Mouse (Mus musculus): ENCODE data around the gene Ugt1a1. TPM values are rescaled to one million over a fixed set of nuclear protein-coding genes. Genes with fewer than 3 reads are reported as not detected.
A peak's percentile ranks its signal among the peaks of the same experiment; 100 is the strongest.

Ugt1a1 gene
- polyA plus RNA-seq, 1 experiment: 31.7 TPM

- peak; percentile 62 for DNase-seq
- H3K4me1 ChIP-seq (ENCODE audit: control insufficient read depth, insufficient read depth, low read length): peaks cover 23% of the 10 kb centered on the region
- peak overlapping the region; percentile 58; the same call in 1 of the 2 replicates for H3K27ac ChIP-seq (ENCODE audit: insufficient read depth, low read depth, low read length)
- H3K27me3 ChIP-seq (replicated peaks; ENCODE audit: control insufficient read depth, insufficient read depth, low read length): no peaks in the 10 kb centered on the region
- 25% methylated on average over 3 of the region's 3 CpGs for WGBS
- no peak overlapping the region for H3K4me3 ChIP-seq (ENCODE audit: insufficient read depth, low read depth, low read length)
- no peak for TF ChIP-seq CTCF (conservative IDR thresholded peaks at IDR 0.05; ENCODE audit: insufficient read depth, insufficient read length, low read depth, low read length)
- no peak for TF ChIP-seq POLR2A (IDR thresholded peaks at IDR 0.05; ENCODE audit: low read depth, low read length)
- no peaks in the 10 kb centered on the region for H3K36me3 ChIP-seq (ENCODE audit: control insufficient read depth, insufficient read depth, low read length)
Measured at GRCm38 (mm10) chr1:88197443-88197842, 14.3 kb upstream of the Ugt1a1 start.

GRCm38 (mm10) chr1:88199996-88200395, 11.8 kb upstream of the Ugt1a1 start:
- H3K36me3 ChIP-seq (ENCODE audit: control insufficient read depth, insufficient read depth, low read length): no peaks in the 10 kb centered on the region
- TF ChIP-seq POLR2A (IDR thresholded peaks at IDR 0.05; ENCODE audit: low read depth, low read length) (no peak), CTCF (conservative IDR thresholded peaks at IDR 0.05; ENCODE audit: insufficient read depth, insufficient read length, low read depth, low read length) (no peak)
- 54% methylated on average over 2 of the region's 2 CpGs for WGBS
- no peak for DNase-seq
- H3K4me3 ChIP-seq (ENCODE audit: insufficient read depth, low read depth, low read length): no peak overlapping the region
- peaks cover 23% of the 10 kb centered on the region for H3K4me1 ChIP-seq (ENCODE audit: control insufficient read depth, insufficient read depth, low read length)
- H3K27ac ChIP-seq (ENCODE audit: insufficient read depth, low read depth, low read length): no peak overlapping the region
- H3K27me3 ChIP-seq (replicated peaks; ENCODE audit: control insufficient read depth, insufficient read depth, low read length): no peaks in the 10 kb centered on the region

GRCm38 (mm10) chr1:88200456-88200855, 11.3 kb upstream of the Ugt1a1 start, which contains the start of gene Ugt1a2:
TSS of gene Ugt1a2 (plus strand) at chr1:88200601.
- Histone ChIP-seq H3K27ac (ENCODE audit: insufficient read depth, low read depth, low read length) (no peak within 1 kb of the TSS), H3K27me3 (replicated peaks; ENCODE audit: control insufficient read depth, insufficient read depth, low read length) (no peaks in the 10 kb centered on the region), H3K4me3 (ENCODE audit: insufficient read depth, low read depth, low read length) (no peak within 1 kb of the TSS), H3K36me3 (ENCODE audit: control insufficient read depth, insufficient read depth, low read length) (no peaks in the 10 kb centered on the region), H3K4me1 (ENCODE audit: control insufficient read depth, insufficient read depth, low read length) (peaks cover 23% of the 10 kb centered on the region)
- WGBS: 40% methylated on average over 7 of the region's 7 CpGs
- DNase-seq: peak; percentile 70
- TF ChIP-seq POLR2A (IDR thresholded peaks at IDR 0.05; ENCODE audit: low read depth, low read length): no peak
- no peak for TF ChIP-seq CTCF (conservative IDR thresholded peaks at IDR 0.05; ENCODE audit: insufficient read depth, insufficient read length, low read depth, low read length)

- Histone ChIP-seq H3K27ac (ENCODE audit: insufficient read depth, low read depth, low read length) (no peak within 1 kb of the TSS), H3K27me3 (replicated peaks; ENCODE audit: control insufficient read depth, insufficient read depth, low read length) (no peaks in the 10 kb centered on the region), H3K36me3 (ENCODE audit: control insufficient read depth, insufficient read depth, low read length) (no peaks in the 10 kb centered on the region), H3K4me3 (ENCODE audit: insufficient read depth, low read depth, low read length) (peak within 1 kb of the TSS; percentile 60), H3K4me1 (ENCODE audit: control insufficient read depth, insufficient read depth, low read length) (peaks cover 5% of the 10 kb centered on the region; the same call in 1 of the 2 replicates)
- WGBS: 19% methylated on average over 62 of the region's 62 CpGs
- no peak for TF ChIP-seq CTCF (conservative IDR thresholded peaks at IDR 0.05; ENCODE audit: insufficient read depth, insufficient read length, low read depth, low read length)
- TF ChIP-seq POLR2A (IDR thresholded peaks at IDR 0.05; ENCODE audit: low read depth, low read length): no peak
- peak; percentile 70 for DNase-seq
Measured at GRCm38 (mm10) chr1:88205294-88205922, 6.4 kb upstream of the Ugt1a1 start, which contains the start of gene Dnajb3. TSS of gene Dnajb3 (minus strand) at chr1:88205782.

GRCm38 (mm10) chr1:88206843-88207479, 4.8 kb upstream of the Ugt1a1 start:
- Histone ChIP-seq H3K27me3 (replicated peaks; ENCODE audit: control insufficient read depth, insufficient read depth, low read length) (no peaks in the 10 kb centered on the region), H3K27ac (ENCODE audit: insufficient read depth, low read depth, low read length) (no peak overlapping the region), H3K36me3 (ENCODE audit: control insufficient read depth, insufficient read depth, low read length) (no peaks in the 10 kb centered on the region), H3K4me1 (ENCODE audit: control insufficient read depth, insufficient read depth, low read length) (0 out of 2 replicates have a peak, but pooled peaks cover 5% of the 10 kb centered on the region), H3K4me3 (ENCODE audit: insufficient read depth, low read depth, low read length) (no peak overlapping the region)
- no peak for DNase-seq
- 77% methylated on average over 2 of the region's 2 CpGs for WGBS
- TF ChIP-seq CTCF (conservative IDR thresholded peaks at IDR 0.05; ENCODE audit: insufficient read depth, insufficient read length, low read depth, low read length): no peak
- no peak for TF ChIP-seq POLR2A (IDR thresholded peaks at IDR 0.05; ENCODE audit: low read depth, low read length)

- Histone ChIP-seq H3K36me3 (ENCODE audit: control insufficient read depth, insufficient read depth, low read length) (no peaks in the 10 kb centered on the region), H3K4me1 (ENCODE audit: control insufficient read depth, insufficient read depth, low read length) (no peaks in the 10 kb centered on the region), H3K27me3 (replicated peaks; ENCODE audit: control insufficient read depth, insufficient read depth, low read length) (no peaks in the 10 kb centered on the region), H3K4me3 (ENCODE audit: insufficient read depth, low read depth, low read length) (no peak overlapping the region), H3K27ac (ENCODE audit: insufficient read depth, low read depth, low read length) (no peak overlapping the region)
- TF ChIP-seq CTCF (conservative IDR thresholded peaks at IDR 0.05; ENCODE audit: insufficient read depth, insufficient read length, low read depth, low read length) (no peak), POLR2A (IDR thresholded peaks at IDR 0.05; ENCODE audit: low read depth, low read length) (no peak)
- 60% methylated on average over 8 of the region's 8 CpGs for WGBS
- peak; percentile 20 for DNase-seq
Measured at GRCm38 (mm10) chr1:88212341-88213045, 734 bp downstream of the Ugt1a1 start.

- no peak for TF ChIP-seq CTCF (conservative IDR thresholded peaks at IDR 0.05; ENCODE audit: insufficient read depth, insufficient read length, low read depth, low read length)
- no peak for TF ChIP-seq POLR2A (IDR thresholded peaks at IDR 0.05; ENCODE audit: low read depth, low read length)
- Histone ChIP-seq H3K27ac (ENCODE audit: insufficient read depth, low read depth, low read length) (no peak overlapping the region), H3K4me1 (ENCODE audit: control insufficient read depth, insufficient read depth, low read length) (no peaks in the 10 kb centered on the region), H3K4me3 (ENCODE audit: insufficient read depth, low read depth, low read length) (no peak overlapping the region), H3K27me3 (replicated peaks; ENCODE audit: control insufficient read depth, insufficient read depth, low read length) (no peaks in the 10 kb centered on the region), H3K36me3 (ENCODE audit: control insufficient read depth, insufficient read depth, low read length) (no peaks in the 10 kb centered on the region)
- DNase-seq: no peak
- WGBS: 77% methylated on average over 1 of the region's 1 CpGs
Measured at GRCm38 (mm10) chr1:88213061-88213460, 1.3 kb downstream of the Ugt1a1 start.
